Mouse (Mus musculus): Measurements from ENCODE around the gene Rsl24d1. TPM values are rescaled to one million over a fixed set of nuclear protein-coding genes. Genes with fewer than 3 reads are reported as not detected.

Gene Rsl24d1
- total RNA-seq, 2 experiments from 2014 or later = 45.3 to 47.6 TPM

Other genes with a start within 250 kb of the Rsl24d1 start
- 1 to 10 TPM; 6.2 to 7.0 TPM for gene Pygo1, start 187.8 kb upstream of the Rsl24d1 start, total RNA-seq (2021)
- under 1 TPM; 0.54 to 0.80 TPM for gene Dyx1c1, start 154.6 kb upstream of the Rsl24d1 start, total RNA-seq (2021)
- not detected for gene Gm44503, start 154.6 kb upstream of the Rsl24d1 start, total RNA-seq (2021)
- 1 to 10 TPM; 5.2 to 6.2 TPM for gene Ccpg1os, start 128.0 kb upstream of the Rsl24d1 start, total RNA-seq (2021)
- gene Ccpg1, start 128.0 kb upstream of the Rsl24d1 start, total RNA-seq (2021) = 10 to 100 TPM; 30.4 to 36.2 TPM
- gene Pigb, start 73.0 kb upstream of the Rsl24d1 start, total RNA-seq (2021) = 1 to 10 TPM; 6.7 to 7.0 TPM
- gene Rab27a, start 68.6 kb upstream of the Rsl24d1 start, total RNA-seq (2021) = 1 to 10 TPM; 2.5 to 3.1 TPM
- not detected for gene Khdc3, start 11.6 kb upstream of the Rsl24d1 start, total RNA-seq (2021)
- gene Gm20509, start 11.0 kb upstream of the Rsl24d1 start, total RNA-seq (2021) = not detected